Mouse (Mus musculus) urinary bladder, postnatal 36 days (tissue): ENCODE data around the gene Chdh.

Source experiments
- DNase-seq, 2 experiments: peaks; one replicate each; pipeline ENCODE4 v3.0.0; 2022; ENCODE audit warnings: low spot score in 2 of 2, mixed read lengths in 1 of 2

Chdh gene

GRCm38 (mm10) chr14:30008733-30009575, at the start of gene Chdh, which contains the start of gene Il17rb:
Chdh (plus strand) TSS chr14:30009023.
Il17rb (minus strand) TSS chr14:30008896.
- peak; percentile 46 to 65 for DNase-seq

- DNase-seq: no peak
Observed at GRCm38 (mm10) chr14:29967611-29968010, 41.2 kb upstream of the Chdh start.

DNA sequence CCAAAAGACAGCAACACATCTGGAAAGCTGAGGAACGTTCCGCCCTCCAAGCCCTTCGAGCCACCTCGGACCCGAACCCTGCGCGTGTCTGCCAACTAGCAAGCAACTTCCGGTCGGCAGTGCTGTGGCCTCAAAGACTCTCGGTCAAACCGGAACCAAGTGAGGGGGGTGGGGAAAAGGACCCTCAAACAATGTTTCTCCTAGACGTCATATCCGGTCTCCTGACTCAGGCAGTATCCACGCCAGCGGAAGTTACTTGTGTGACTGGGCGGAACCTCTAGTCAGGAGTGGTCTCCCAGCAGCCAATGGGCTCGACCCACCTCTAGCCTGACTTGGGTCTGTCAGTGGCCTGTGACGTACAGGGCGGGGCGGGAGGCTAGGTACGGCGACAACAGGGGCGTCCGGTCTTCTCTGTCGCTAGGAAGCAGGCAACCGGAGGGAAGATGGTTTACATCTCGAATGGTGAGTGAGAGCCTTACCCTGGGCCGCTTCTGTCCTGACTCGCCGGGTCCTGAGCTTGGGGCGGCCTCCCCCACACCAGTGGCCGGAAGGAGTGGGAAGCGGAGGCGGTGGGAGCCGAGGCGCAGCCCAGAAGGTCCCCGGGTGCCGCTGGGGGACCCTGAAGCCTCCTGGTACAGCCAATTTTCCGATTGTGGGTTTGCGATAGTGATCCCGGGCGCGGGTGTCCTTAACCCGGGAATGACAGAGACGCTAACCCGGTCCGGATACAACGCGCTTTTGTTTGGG, 40.6 kb upstream of the Chdh start, which contains the start of gene Selenok:
Gene Selenok, plus strand, starts transcription at position 234 of the 747 bp plus-strand sequence.
- DNase-seq: peak; percentile 89 to 95

DNA sequence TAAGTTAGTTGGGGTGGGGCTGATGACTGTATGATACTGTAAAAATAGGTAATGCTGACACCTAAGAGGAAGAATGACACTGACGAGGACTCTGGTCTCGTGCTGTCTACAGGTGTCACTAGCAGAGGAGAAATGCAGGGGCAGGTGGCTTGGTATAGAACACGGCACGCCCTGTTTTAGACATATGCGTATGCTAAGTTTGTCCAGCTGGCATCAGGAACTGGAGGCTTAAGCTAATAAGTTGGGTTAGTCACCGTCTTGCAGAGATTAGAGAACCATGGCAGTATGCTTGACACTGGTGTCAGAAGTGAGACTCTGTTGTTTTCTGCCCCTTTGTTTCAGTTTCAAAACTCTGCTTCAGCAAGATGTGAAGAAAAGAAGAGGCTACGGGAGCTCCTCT, 37.4 kb upstream of the Chdh start:
- no peak for DNase-seq

DNA sequence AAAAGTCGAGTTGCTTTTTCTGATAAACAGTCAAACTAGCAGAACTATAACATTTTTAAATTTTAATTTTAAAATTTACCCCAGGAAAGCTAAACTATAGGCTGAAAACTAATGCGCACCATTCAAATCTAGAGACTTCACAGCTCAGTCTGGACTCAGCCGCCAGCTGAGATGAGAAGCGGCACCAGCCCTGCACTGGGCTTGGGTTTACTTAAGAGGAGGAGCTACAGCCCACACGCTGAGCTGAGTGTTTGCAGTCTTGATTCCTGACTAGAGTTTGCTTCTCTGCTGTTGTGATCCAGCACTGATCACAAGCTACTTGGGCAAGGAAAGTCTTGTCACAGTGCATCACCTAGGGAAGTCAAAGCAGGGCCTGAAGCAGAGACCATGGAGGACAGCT, 36.8 kb upstream of the Chdh start:
- DNase-seq: no peak

- no peak for DNase-seq
Observed at GRCm38 (mm10) chr14:29976927-29977326, 31.9 kb upstream of the Chdh start.

DNA sequence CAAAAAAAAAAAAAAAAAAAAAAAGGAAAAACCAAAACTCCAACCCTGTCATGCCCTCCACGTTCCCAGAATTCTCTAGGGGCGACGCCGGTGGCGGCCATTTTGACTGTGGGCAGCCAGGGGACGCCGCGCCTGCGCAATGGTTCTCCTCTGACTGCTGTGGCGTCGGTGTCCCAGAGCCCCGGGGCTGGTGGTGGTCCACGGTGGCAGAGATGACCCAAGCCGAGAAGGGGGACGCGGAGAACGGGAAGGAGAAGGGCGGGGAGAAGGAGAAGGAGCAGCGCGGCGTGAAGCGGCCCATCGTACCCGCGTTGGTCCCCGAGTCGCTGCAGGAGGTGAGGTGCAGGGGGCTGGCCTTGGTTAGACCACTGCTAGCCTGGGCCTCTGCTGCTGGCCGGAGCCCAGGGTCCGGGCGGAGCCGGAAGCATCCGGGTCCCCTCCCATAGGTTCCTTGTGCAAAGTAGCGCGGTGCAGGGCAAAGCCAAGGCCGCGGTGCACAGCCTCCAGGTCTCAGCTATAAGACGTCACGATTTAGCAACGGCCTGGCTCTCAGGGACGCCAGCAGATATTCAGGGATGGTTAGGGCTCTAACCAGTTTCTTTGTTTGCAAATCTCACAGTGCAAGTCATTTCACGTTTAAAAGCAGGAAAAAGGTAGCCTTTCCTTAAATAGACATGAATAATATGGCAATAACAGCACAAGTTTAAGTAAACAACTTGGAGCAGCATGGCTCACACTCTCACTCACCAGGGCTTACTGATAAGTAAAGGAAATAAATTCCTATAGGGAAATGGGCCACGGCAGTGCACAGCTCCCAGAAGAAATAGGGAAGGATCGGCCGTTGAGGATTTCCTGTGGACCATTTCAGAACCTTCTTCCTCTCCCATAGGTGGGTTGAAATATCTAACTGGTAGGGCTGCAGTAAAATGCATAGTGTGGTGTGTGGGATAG, 30.3 kb upstream of the Chdh start, which contains the start of gene Actr8:
Gene Actr8, plus strand, starts transcription at position 84 of the 951 bp plus-strand sequence.
- peak; percentile 90 to 94 for DNase-seq

- DNase-seq: no peak
Observed at GRCm38 (mm10) chr14:29980447-29981205, 28.2 kb upstream of the Chdh start.

GRCm38 (mm10) chr14:29986096-29986495, 22.7 kb upstream of the Chdh start:
- no peak for DNase-seq

DNA sequence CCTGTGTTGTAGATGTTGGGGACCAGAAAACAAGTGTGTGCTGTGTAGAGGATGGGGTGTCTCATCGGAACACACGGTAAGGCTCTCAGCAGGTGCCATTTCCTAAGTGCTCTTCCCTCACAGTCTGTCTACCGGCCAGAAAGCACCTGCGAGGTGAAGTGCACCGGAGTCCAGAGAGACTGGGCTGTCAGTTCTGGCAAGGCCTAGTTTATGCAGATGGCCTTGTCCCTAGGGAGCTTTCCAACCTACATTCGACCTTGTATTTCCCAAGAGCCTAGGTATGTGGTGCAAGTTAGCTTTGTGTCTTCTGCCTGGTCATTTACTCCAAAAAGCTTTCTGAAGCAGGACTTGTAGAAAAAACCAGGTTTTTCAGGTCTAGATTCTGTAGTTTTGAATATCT, 21.5 kb upstream of the Chdh start:
- no peak for DNase-seq

- no peak for DNase-seq
Observed at GRCm38 (mm10) chr14:29987739-29988138, 21.1 kb upstream of the Chdh start.

DNA sequence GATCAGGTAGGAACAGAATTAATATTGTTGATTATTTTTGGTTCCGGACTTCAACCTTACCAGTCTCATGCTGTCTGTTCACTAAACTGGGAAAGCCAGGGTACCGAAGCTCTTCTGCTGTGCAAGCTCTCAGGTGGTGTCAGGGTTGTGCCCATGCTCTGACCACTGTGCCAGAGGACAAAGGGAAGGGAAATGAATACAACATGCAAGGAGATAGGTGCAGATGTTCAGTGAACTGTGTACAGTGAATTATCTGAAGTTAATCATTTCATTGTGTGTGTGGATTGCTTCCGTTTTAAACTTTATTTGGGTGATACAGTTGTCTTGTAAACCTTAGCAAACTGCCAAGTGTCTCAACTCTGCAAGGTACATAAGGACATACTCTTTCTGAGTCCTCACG, 20.5 kb upstream of the Chdh start:
- DNase-seq: no peak

GRCm38 (mm10) chr14:29994976-29995375, 13.8 kb upstream of the Chdh start:
- DNase-seq: no peak

- DNase-seq: no peak
Observed at GRCm38 (mm10) chr14:29996000-29996751, 12.6 kb upstream of the Chdh start.

GRCm38 (mm10) chr14:29997345-29997744, 11.5 kb upstream of the Chdh start:
- DNase-seq: no peak

DNA sequence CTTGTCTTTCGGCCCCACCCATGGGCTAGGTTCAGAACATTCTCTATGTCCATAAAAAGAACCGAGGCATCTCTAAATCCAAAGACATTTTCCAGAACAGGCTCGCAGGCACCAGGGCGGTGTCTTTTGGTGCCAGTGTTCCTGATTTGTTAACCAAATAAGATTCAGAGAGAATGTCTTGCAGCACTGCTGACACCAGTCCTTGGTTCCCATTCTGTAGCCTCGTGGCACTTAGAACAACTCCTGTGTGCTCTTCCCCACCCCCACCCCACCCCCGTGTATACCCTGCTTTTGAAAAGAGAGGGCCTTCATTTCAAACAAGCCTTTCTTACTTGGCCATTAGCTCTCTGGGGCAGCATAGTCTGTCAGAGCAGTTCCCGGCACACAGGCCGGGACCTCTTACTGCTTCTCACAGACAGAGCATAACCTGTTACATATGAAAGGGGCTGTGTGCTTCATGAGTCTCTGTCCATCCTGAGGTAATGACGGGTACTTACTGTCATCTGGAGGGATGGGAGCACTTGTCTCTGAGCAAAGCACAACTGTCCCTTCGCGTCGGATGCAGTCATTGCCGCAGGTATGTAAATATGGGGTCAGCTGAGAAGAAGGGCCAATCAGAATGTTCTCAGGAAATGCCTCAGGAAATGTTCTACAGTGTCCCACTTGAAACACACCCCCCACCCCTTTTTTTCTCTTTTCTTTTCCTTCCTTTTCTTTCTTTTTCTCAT, 9.9 kb upstream of the Chdh start:
- DNase-seq: no peak

- no peak for DNase-seq
Observed at GRCm38 (mm10) chr14:29999475-29999811, 9.4 kb upstream of the Chdh start.

DNA sequence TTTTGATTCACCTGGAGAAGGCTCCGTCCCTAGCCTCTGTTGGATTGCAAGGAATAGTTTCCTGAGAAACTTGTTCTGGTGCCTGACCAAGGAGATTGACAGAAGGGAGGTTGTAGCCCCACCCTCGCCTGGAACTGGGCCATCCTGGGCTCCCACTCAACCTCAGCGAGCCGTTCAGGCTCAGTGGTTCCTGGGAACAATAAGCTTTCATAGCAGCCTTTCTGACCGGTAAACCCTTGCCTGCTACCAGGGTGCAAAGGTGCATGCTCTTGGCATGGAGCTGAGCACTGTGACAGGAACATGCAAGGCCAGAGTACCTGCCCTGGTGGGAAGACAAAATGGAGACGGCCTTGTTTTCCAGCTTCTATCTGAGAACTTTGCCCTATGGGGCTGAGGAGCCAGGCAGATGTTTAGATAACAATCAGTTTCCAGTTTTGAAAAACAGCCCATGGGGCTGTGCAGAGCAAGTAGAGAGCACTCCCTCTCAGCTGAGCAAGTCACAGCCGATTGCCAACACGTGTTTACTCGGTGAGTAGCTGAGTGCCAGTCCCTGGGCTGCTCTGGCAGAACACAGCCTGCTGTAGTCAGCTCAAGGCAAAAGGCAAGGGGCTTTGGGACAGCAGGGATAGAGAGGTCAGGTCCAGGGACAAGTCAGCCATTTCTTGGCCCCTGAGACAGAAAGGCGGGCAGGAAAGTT, 1.2 kb downstream of the Chdh start:
- DNase-seq: peak; percentile 23 to 73
